Mouse (Mus musculus) megakaryocyte, adult 5-6 weeks (primary cell): ENCODE data around the gene Anxa1. TPM values are rescaled to one million over a fixed set of nuclear protein-coding genes. Genes with fewer than 3 reads are reported as not detected.
A peak's percentile ranks its signal among the peaks of the same experiment; 100 is the strongest.

Source experiments
- ATAC-seq: 2 replicates; pipeline ENCODE4 v1.8.0; 2016; ENCODE audit warnings: mild to moderate bottlenecking, inconsistent platforms; ENCODE audit not compliant: poor library complexity, severe bottlenecking
- total RNA-seq, 2 experiments: library from RNA; stranded (forward) in 1 of 2; stranded (reverse) in 1 of 2; fragments of 153-499, 151-499 nt in 1 of 2; fragments of 221-1000, 200-1000 nt in 1 of 2; gene quantifications; 2 replicates each; pipeline versions ENCODE4 v1.2.3 to v1.2.4; 2015 to 2017

Anxa1 gene
- total RNA-seq (2015) (1,533 and 1,715 TPM in 2 replicates), total RNA-seq (2017) (1,919 and 2,040 TPM in 2 replicates)

GRCm38 (mm10) chr19:20390455-20390994 is at the start of gene Anxa1:
Gene Anxa1, minus strand, starts transcription at chr19:20390944.
- peak; percentile 70 for ATAC-seq

GRCm38 (mm10) chr19:20437043-20437442 is 46.3 kb upstream of the Anxa1 start:
- no peak for ATAC-seq

DNA sequence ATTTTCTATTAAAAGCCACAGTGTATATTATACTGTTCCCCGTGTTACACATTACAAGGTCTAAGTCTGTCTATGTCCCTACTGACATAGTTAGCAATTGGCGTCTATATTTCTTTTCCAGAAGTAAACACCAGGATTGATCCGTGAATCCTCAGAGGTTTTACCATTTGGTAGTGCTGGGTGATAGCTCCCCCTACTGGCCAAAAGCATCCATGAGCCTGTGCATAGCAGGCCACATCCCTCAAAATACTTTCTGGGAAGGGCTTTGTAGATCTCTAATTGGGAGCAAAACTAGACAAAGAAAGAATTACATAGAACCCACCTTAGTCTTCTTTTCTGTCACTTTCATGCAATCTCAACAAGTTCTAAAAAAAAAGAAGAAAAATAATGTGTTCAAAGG is 43.8 kb upstream of the Anxa1 start:
- ATAC-seq, result peak; percentile 97

DNA sequence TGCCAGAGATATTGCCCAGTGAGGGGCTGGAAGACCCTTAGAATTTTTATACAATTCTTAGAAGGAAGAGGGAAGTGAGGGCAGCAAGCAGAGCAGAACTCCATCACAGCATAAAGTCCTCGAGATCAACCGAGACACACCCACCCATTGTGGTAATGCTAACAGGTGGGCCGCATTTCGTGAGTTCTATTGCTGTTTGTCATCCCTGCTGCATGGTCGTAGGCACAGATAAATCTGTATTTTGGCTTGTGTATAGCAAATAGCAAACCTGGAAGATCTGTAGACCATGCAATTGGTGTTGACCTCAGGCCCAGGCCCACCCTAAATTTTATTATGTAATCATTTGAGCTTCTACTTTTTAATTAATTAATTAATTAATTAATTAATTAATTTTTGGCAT is 43.2 kb upstream of the Anxa1 start:
- ATAC-seq, result no peak

- ATAC-seq, result no peak
Measured at GRCm38 (mm10) chr19:20426443-20427161, 35.9 kb upstream of the Anxa1 start.

DNA sequence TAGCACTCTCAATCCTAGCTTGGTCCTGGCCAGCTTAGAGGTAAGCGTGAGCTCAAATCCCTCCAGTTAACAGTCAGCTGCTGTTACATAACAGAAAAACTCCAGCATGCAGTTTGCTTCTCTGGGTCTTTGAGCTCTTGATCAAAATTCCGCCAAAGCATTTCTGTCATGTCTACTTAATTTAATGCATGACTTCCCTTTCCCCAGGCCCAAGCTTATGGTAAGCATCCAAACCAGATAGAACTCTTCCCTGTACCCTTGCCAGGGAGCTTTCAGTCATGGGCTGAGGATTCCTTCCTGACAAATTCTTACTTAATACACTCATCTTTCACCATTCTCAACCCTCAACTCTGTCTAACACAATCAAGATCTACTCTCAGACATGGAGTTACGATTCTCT is 20.5 kb upstream of the Anxa1 start:
- no peak for ATAC-seq

GRCm38 (mm10) chr19:20409541-20410528 is 19.1 kb upstream of the Anxa1 start:
- peak; percentile 94 for ATAC-seq

GRCm38 (mm10) chr19:20406475-20406874 is 15.7 kb upstream of the Anxa1 start:
- no peak for ATAC-seq

DNA sequence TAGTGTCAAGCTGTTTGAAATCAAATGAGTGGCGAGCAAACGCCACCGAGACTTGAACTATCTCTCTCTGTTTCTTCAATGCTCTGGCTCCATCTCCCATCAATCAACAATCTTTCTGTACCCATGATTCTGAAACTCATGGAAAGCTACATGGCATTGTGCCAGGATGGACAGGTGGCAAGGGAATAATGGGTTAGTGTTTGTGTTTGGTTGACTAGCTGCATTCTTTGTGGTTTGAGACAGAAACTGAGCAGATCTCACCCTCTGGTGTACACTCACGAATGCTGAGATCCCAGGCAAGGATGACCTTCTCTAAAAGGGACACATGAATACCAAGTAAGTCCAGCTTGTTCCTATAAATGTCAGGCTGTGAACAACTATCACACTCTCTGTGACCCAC is 14.3 kb upstream of the Anxa1 start:
- ATAC-seq, result no peak

- peak; percentile 42; the same call in 1 of the 2 replicates for ATAC-seq
Measured at GRCm38 (mm10) chr19:20403740-20404139, 13.0 kb upstream of the Anxa1 start.

DNA sequence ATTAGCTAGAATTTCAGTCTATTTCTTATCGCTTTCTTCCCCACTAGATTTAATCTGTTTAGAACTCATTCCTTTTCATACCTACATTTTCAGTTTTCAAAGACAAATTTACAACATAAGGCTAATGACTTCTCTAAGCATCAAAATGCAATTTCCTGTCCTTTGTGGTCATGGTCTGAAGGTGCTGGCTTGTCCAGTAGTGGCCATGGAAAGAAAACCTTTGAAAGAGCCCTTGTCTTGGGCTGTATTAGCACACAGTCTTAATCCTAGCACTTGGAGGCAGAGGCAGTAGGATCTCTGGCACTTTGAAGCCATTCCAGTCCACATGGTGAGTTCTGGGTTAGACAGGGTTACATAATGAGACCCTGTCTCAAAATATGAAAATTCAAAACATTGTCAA is 12.5 kb upstream of the Anxa1 start:
- ATAC-seq, result peak; percentile 69

GRCm38 (mm10) chr19:20402516-20403200 is 11.9 kb upstream of the Anxa1 start:
- peak; percentile 40; the same call in 1 of the 2 replicates for ATAC-seq

DNA sequence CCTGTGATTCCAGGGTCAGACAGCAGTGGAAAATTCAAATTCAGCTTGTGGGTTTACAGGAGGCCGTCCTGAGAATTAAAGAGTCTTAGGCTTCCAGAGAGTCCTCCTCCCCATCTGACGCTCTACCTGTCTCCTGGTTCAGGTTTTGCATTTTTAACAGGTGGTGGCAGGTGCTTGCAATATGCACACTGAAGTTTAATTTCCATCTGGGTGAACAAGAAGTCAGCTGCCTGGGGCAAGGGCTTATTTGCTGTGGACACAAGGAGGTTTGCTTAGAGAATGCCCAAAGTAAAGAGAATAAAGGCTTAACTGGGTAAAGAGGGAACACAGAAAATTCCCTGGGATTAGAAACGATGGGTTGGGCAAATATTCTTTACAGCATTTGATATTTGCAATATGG is 11.2 kb upstream of the Anxa1 start:
- no peak for ATAC-seq

- ATAC-seq, result no peak
Measured at GRCm38 (mm10) chr19:20399187-20399586, 8.4 kb upstream of the Anxa1 start.

DNA sequence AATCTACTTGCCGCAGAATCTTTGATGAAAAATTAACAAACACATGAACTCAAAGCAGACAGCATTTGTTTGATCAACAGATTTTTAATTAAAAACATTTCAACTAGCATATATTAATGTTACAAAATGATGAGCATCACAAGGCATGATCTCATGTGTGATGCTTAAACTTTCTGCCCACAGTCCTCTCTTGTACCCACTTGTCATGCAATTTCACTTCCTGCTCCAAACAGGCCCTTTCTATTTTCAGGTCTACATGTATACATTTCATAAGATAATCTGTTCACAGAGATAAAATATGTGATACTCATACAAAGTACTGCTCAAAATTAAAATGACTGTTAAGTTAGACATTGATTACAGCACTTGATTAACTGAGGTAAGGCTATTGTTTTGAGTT is 6.3 kb upstream of the Anxa1 start:
- peak; percentile 52 for ATAC-seq

GRCm38 (mm10) chr19:20393556-20394274 is 3.0 kb upstream of the Anxa1 start:
- peak; percentile 23; the same call in 1 of the 2 replicates for ATAC-seq

DNA sequence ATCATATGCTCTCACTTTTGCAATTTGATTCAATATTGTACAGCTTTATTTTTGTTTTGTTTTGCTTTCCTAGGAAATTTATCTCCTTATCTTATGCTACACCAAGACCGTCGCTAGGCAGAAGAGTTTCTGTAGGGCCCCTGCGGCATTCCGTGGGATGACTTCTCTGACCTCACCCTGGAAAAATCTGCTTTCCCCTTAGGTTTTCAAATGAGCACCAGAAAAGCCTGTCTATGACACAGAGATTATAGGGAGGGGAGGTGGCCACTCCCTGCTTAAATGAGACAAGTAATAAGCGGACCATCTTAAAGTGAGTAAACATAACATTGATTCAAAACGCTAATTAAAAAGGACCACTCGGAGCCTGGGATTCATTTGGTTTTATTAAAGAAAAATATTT is 1.0 kb downstream of the Anxa1 start:
- ATAC-seq, result 0 out of 2 replicates have a peak, but pooled peaks have one; percentile 1

GRCm38 (mm10) chr19:20389245-20389644 is 1.5 kb downstream of the Anxa1 start:
- peak; percentile 56 for ATAC-seq

- no peak for ATAC-seq
Measured at GRCm38 (mm10) chr19:20388276-20388675, 2.5 kb downstream of the Anxa1 start.

DNA sequence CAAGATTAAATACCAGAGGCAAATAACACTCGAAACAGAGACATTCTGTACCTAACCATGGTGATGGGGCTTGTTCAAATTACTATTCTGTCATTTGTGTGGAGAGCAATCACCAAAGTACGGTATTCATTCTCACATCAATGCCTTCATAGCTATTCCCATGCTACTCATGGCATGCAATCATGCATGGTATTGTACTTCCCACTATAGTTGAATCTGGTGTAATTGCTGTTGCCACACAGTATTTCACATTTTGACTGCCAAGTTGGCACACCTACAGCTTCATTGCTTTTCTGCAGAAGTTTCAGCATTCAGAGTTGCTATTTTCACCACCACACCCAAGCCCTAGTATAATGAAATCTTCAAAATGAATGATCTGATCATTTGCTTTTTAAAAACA is 4.4 kb downstream of the Anxa1 start:
- peak; percentile 26 for ATAC-seq
